Mouse (Mus musculus) CH12.LX (cell line): ENCODE measurements around the gene Rnf225. TPM values are rescaled to one million over a fixed set of nuclear protein-coding genes. Genes with fewer than 3 reads are reported as not detected.

ENCODE experiments used
- DNase-seq: peaks from one replicate; pipeline ENCODE4 v3.0.0-alpha.2; 2013; ENCODE audit errors: extremely low read depth
- H3K27ac ChIP-seq: 2 replicates; pipeline ENCODE4 v1.5.1; 2012; ENCODE audit warnings: low read depth, mild to moderate bottlenecking, control low read depth, moderate library complexity; ENCODE audit not compliant: insufficient read depth
- H3K27me3 ChIP-seq: replicated peaks from 2 replicates; pipeline ENCODE3; 2012; ENCODE audit warnings: inconsistent platforms
- H3K36me3 ChIP-seq, 2 experiments: replicated peaks in 1 of 2; 2 replicates each; pipeline versions ENCODE3 to v1.6.1; 2012; ENCODE audit warnings: inconsistent platforms in 1 of 2, low read length in 1 of 2, mild to moderate bottlenecking in 1 of 2, mixed read lengths in 1 of 2, moderate library complexity in 1 of 2; ENCODE audit not compliant: control insufficient read depth in 1 of 2, insufficient read depth in 1 of 2
- H3K4me1 ChIP-seq, 2 experiments: 2 replicates each; pipeline ENCODE4 v1.6.1; 2012; ENCODE audit warnings: inconsistent platforms in 1 of 2, moderate library complexity in 1 of 2; ENCODE audit not compliant: insufficient read depth in 2 of 2, control insufficient read depth in 1 of 2
- H3K4me2 ChIP-seq: 2 replicates; pipeline ENCODE4 v1.6.1; 2012; ENCODE audit warnings: low read depth, mild to moderate bottlenecking, control low read depth; ENCODE audit not compliant: poor library complexity, insufficient read depth, severe bottlenecking
- H3K4me3 ChIP-seq, 3 experiments: fragments of 150-350 bp in 1 of 3; sonication (generic) in 1 of 3; replicated peaks in 1 of 3; 2 replicates each; pipeline versions ENCODE3 to v1.5.1; 2011 to 2012; ENCODE audit warnings: low read depth in 2 of 3, low read length in 2 of 3, mild to moderate bottlenecking in 2 of 3, moderate library complexity in 2 of 3, control low read depth in 1 of 3, improper control_type of control experiment in 1 of 3, inconsistent platforms in 1 of 3, mixed read lengths in 1 of 3; ENCODE audit not compliant: poor library complexity in 1 of 3
- H3K79me2 ChIP-seq: replicated peaks from 2 replicates; pipeline ENCODE4 v1.6.1; 2012; ENCODE audit warnings: mild to moderate bottlenecking, moderate library complexity; ENCODE audit not compliant: control insufficient read depth, poor library complexity, insufficient read depth, severe bottlenecking; ENCODE audit errors: extremely low read depth
- H3K9ac ChIP-seq: 2 replicates; pipeline ENCODE4 v1.6.1; 2012; ENCODE audit warnings: low read depth, mild to moderate bottlenecking, control low read depth, moderate library complexity; ENCODE audit not compliant: insufficient read depth
- H3K9me3 ChIP-seq: replicated peaks from 2 replicates; pipeline ENCODE3; 2012; ENCODE audit warnings: low read length, inconsistent platforms, mixed read lengths
- BHLHE40 ChIP-seq: IDR thresholded peaks from 2 replicates; pipeline ENCODE4 v1.6.1; 2011; ENCODE audit warnings: mild to moderate bottlenecking, low read depth, low read length, improper control_type of control experiment
- CHD2 ChIP-seq: IDR thresholded peaks from 2 replicates; pipeline ENCODE4 v1.6.1; 2011; ENCODE audit warnings: low read length, improper control_type of control experiment
- CTCF ChIP-seq, 2 experiments: IDR thresholded peaks in 1 of 2; conservative IDR thresholded peaks in 1 of 2; 2 replicates each; pipeline ENCODE4 v1.5.1; 2011 to 2012; ENCODE audit warnings: low read depth in 2 of 2, low read length in 2 of 2, improper control_type of control experiment in 1 of 2, inconsistent platforms in 1 of 2, mild to moderate bottlenecking in 1 of 2, moderate library complexity in 1 of 2
- ELF1 ChIP-seq: IDR thresholded peaks from 2 replicates; pipeline ENCODE4 v1.6.1; 2014; ENCODE audit warnings: low read depth, mild to moderate bottlenecking, inconsistent platforms, low read length, improper control_type of control experiment
- ETS1 ChIP-seq: conservative IDR thresholded peaks from 2 replicates; pipeline ENCODE4 v1.6.1; 2012; ENCODE audit warnings: low read depth, mild to moderate bottlenecking, inconsistent platforms, low read length, improper control_type of control experiment, moderate library complexity
- KAT2A ChIP-seq: IDR thresholded peaks from 2 replicates; pipeline ENCODE4 v1.6.1; 2012; ENCODE audit warnings: low read length, improper control_type of control experiment, inconsistent platforms; ENCODE audit not compliant: insufficient replicate concordance
- MAZ ChIP-seq: IDR thresholded peaks from 2 replicates; pipeline ENCODE4 v1.6.1; 2012; ENCODE audit warnings: low read depth, mild to moderate bottlenecking, inconsistent platforms, low read length, improper control_type of control experiment, moderate library complexity
- PAX5 ChIP-seq: IDR thresholded peaks from 2 replicates; pipeline ENCODE4 v1.6.1; 2012; ENCODE audit warnings: low read length, inconsistent platforms, mixed read lengths
- SIN3A ChIP-seq: IDR thresholded peaks from 2 replicates; pipeline ENCODE4 v1.6.1; 2012; ENCODE audit warnings: low read length, improper control_type of control experiment, inconsistent platforms
- UBTF ChIP-seq: IDR thresholded peaks from 2 replicates; pipeline ENCODE4 v1.6.1; 2012; ENCODE audit warnings: low read depth, mild to moderate bottlenecking, inconsistent platforms, low read length, improper control_type of control experiment, moderate library complexity
- ZC3H11A ChIP-seq: IDR thresholded peaks from 2 replicates; pipeline ENCODE4 v1.6.1; 2012; ENCODE audit warnings: low read depth, mild to moderate bottlenecking, inconsistent platforms, low read length, improper control_type of control experiment
- ZNF384 ChIP-seq: IDR thresholded peaks from 2 replicates; pipeline ENCODE4 v1.6.1; 2012; ENCODE audit warnings: low read depth, low read length, improper control_type of control experiment, inconsistent platforms
- dilution Hi-C: fragments of 300-500 bp; cut with MboI; formaldehyde crosslinking; loops from 2 replicates; pipeline ENCODE4 v1.14.3; 2020; ENCODE audit warnings: low sequenced_read_pairs; ENCODE audit not compliant: extremely low pct_unique_long_range_greater_than_20kb, extremely low pct_ligation_motif_present
- in situ Hi-C: fragments of 300-500 bp; cut with MboI; formaldehyde crosslinking; loops from 3 replicates; pipeline ENCODE4 v1.14.3; 2019; ENCODE audit warnings: low sequenced_read_pairs, low pct_ligation_motif_present, low pct_unique_long_range_greater_than_20kb, mixed read lengths
- polyA plus RNA-seq: library from polyadenylated mRNA; unstranded; fragments of >175 nt; gene quantifications from 2 replicates; pipeline ENCODE4 v1.2.1, GENCODE M21; 2012; ENCODE audit warnings: low read depth; ENCODE audit not compliant: insufficient read length
- total RNA-seq, 2 experiments: library from RNA; depleted of rRNA; stranded (reverse); fragments of 300-350 nt in 1 of 2; fragments of >200 nt in 1 of 2; gene quantifications; 2 replicates each; pipeline ENCODE4 v1.2.3; 2012 to 2014

Rnf225 gene
- total and polyA plus RNA-seq, 3 experiments: 0.89 to 4.0 (median 1.1) TPM

DNA sequence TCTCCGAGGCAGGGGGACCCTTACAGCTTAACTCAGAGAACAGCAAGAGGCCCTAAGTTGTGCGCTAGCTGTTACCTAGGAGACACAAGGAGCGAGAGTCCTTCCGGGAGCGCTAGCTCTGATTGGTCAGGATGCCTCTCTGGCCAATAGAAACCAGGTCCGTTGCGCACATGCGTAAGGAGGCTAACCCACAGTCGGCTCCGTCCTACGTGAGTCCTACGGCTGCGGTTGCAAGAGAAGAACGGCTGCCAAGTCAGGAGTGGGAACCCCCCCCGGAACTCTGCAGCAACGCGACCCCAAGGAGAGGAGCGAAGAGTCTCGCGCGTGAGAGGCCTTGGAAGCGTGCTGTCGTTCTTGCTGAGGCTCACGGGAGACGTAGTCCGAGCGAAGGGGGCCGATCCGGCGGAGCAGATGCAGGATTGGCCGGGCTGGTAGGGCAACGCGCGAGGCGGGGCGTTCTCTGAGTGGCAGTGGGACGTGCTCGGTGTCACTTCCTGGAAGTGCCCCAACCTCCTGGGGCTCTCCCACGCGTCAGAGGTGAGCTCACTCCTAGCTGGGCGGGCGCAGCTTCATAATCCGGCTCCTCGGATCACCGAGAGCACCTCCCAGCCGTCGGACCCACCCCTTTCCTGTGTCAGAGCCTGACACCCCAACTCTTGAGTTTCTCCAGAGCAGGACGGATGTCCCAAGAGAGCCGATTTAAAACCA is 50.6 kb downstream of the Rnf225 start, which contains the start of gene Zfp446 (continued):
- TF ChIP-seq KAT2A (peak; percentile 73; the same call in 1 of the 2 replicates), CHD2 (peak; percentile 72), ETS1 (peak; percentile 40), PAX5 (no peak), CTCF (conservative IDR thresholded peaks at IDR 0.05 in 1 of 2, IDR thresholded peaks at IDR 0.05 in 1 of 2; ENCODE audit: low read depth in 2 of 2, low read length in 2 of 2) (no peak)

DNA sequence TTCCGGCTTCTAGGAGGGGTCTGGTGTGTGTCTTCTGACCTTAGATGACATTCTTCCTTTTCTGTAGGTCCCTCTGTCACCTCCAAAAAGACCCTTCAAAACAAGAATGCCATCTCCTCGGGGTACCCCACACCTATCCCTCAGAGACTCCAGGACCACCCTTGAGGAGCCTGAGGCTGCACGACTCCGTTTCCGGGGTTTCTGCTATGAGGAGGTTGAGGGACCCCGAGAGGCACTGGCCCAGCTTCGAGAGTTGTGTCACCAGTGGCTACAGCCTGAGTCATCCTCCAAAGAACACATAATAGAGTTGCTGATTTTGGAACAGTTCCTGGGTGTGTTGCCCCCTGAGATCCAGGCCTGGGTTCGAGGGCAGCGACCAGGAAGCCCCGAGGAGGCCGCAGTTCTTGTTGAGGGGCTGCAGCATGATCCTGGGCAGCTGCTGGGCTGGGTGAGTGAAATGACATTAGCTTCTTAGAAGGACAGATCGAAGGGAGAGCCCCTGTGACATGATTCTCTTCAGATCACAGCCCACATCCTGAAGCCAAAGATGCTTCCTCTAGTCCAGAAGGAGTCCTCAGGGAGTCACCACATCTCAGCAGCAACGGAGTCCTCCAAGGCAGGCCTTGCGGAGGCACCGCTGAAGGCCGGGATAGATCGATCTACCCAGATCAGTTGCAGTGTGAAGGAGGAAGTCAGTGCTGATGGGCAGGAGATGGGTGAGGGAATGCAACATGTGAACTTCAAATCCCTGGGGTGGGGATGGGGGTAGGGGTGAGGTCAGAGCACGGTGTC is 51.9 kb downstream of the Rnf225 start:
- no peaks in the 10 kb centered on the region for H3K27me3 ChIP-seq
- in situ Hi-C loops (no loop called here), dilution Hi-C loops (no loop called here)
- peak; percentile 60 for DNase-seq
- no peaks in the 10 kb centered on the region for H3K9me3 ChIP-seq
- peaks cover 12 to 25% of the 10 kb centered on the region in 2 experiments for H3K36me3 ChIP-seq
- H3K4me1 ChIP-seq: peaks cover 10 to 31% of the 10 kb centered on the region in 2 experiments; a peak in 3 of 4 replicates
- TF ChIP-seq ZC3H11A (no peak), ETS1 (0 out of 2 replicates have a peak, but pooled peaks have one; percentile 10), BHLHE40 (peak; percentile 5; the same call in 1 of the 2 replicates), ZNF384 (no peak), MAZ (no peak)
- TF ChIP-seq, all 38 proteins: peak for 2
- Histone ChIP-seq H3K27ac (peak overlapping the region; percentile 60), H3K9ac (peak overlapping the region; percentile 64), H3K4me3 (peak overlapping the region; percentile 2 to 73 (median 29)), H3K4me2 (peak overlapping the region; percentile 58), H3K79me2 (no peaks in the 10 kb centered on the region)

DNA sequence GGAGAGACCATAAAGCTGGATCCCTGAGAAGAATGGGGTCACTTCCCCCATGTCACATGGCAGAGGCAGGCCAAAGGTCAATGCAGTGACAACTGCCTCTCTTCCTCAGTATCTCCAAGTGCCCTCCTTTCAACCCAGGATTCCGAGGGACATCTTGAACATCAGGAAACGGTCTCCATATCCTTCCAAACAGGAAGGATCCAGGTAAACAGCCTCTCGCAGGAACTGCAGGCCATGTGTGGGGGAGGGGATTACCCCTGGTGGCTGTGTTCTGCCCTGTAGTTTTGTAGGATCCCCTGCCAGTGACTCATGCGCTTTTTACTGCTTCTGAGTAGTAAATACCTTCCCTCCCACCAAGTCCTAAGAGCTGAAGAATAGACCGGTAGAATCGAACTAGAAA is 52.6 kb downstream of the Rnf225 start:
- H3K36me3 ChIP-seq: peaks cover 12 to 30% of the 10 kb centered on the region in 2 experiments
- H3K4me1 ChIP-seq: peaks cover 10 to 31% of the 10 kb centered on the region in 2 experiments; a peak in 3 of 4 replicates
- no peaks in the 10 kb centered on the region for H3K9me3 ChIP-seq
- H3K79me2 ChIP-seq: no peaks in the 10 kb centered on the region
- dilution Hi-C loops (no loop called here), in situ Hi-C loops (loop anchor here (10.0 kb wide), 1 partner anchor 55 kb away; the partner anchor contains the start of genes Rnf225 and Rps5)
- peak; percentile 67 for DNase-seq
- H3K9ac ChIP-seq: peak overlapping the region; percentile 35; the same call in 1 of the 2 replicates
- 0 out of 2 replicates have a peak, but pooled peaks have one; percentile 35 for TF ChIP-seq SIN3A
- TF ChIP-seq ELF1: 0 out of 2 replicates have a peak, but pooled peaks have one; percentile 11
- peak; percentile 72 for TF ChIP-seq CHD2
- TF ChIP-seq UBTF: no peak
- H3K4me3 ChIP-seq: peak overlapping the region; percentile 29 to 73 (median 51)
- peak overlapping the region; percentile 16; the same call in 1 of the 2 replicates for H3K4me2 ChIP-seq
- H3K27me3 ChIP-seq: no peaks in the 10 kb centered on the region
- H3K27ac ChIP-seq: peak overlapping the region; percentile 60
